Mouse (Mus musculus) limb, embryonic 14.5 days (tissue): Measurements from ENCODE around the gene Ptprn. TPM values are rescaled to one million over a fixed set of nuclear protein-coding genes. Genes with fewer than 3 reads are reported as not detected.

Experiments
- ATAC-seq: fragments of 200-750 bp; cut with Nextera tagmentation; 2 replicates; pipeline ENCODE4 v1.8.0; 2017; ENCODE audit warnings: low read depth, moderate number of reproducible peaks, moderate TSS enrichment; ENCODE audit not compliant: low FRiP score
- DNase-seq: peaks from one replicate; pipeline ENCODE4 v3.0.0-alpha.2; 2015; ENCODE audit warnings: low spot score
- H3K27ac ChIP-seq: fragments of 300-500 bp; sonication (generic); replicated peaks from 2 replicates; pipeline ENCODE4 v1.5.1; 2014; ENCODE audit warnings: low read depth, mild to moderate bottlenecking, low read length, moderate library complexity, mixed read lengths
- H3K27me3 ChIP-seq: fragments of 300-500 bp; sonication (generic); 2 replicates; pipeline ENCODE4 v1.6.1; 2014; ENCODE audit warnings: low read length, mixed read lengths; ENCODE audit not compliant: control insufficient read depth, insufficient read depth
- H3K36me3 ChIP-seq: fragments of 300-500 bp; sonication (generic); 2 replicates; pipeline ENCODE4 v1.6.1; 2014; ENCODE audit warnings: mild to moderate bottlenecking, low read length, moderate library complexity, mixed read lengths; ENCODE audit not compliant: control insufficient read depth, insufficient read depth
- H3K4me1 ChIP-seq: fragments of 300-500 bp; sonication (generic); 2 replicates; pipeline ENCODE4 v1.6.1; 2014; ENCODE audit warnings: antibody characterized with exemption, low read length, mixed read lengths; ENCODE audit not compliant: control insufficient read depth, insufficient read depth
- H3K4me2 ChIP-seq: fragments of 300-500 bp; sonication (generic); replicated peaks from 2 replicates; pipeline ENCODE4 v1.6.1; 2014; ENCODE audit warnings: low read depth, mild to moderate bottlenecking, low read length, moderate library complexity; ENCODE audit not compliant: severe bottlenecking
- H3K4me3 ChIP-seq: fragments of 300-500 bp; sonication (generic); replicated peaks from 2 replicates; pipeline ENCODE4 v1.5.1; 2014; ENCODE audit warnings: low read length
- H3K9ac ChIP-seq: fragments of 300-500 bp; sonication (generic); 2 replicates; pipeline ENCODE4 v1.6.1; 2014; ENCODE audit warnings: mild to moderate bottlenecking, low read depth, low read length, moderate library complexity; ENCODE audit not compliant: severe bottlenecking
- H3K9me3 ChIP-seq: fragments of 300-500 bp; sonication (generic); 2 replicates; pipeline ENCODE4 v1.6.1; 2016; ENCODE audit warnings: low read length; ENCODE audit not compliant: control insufficient read depth
- POLR2A ChIP-seq: fragments of 200-500 bp; IDR thresholded peaks from 2 replicates; pipeline ENCODE4 v1.8.0; 2012; ENCODE audit warnings: inconsistent platforms, mild to moderate bottlenecking, moderate library complexity, borderline replicate concordance; ENCODE audit not compliant: insufficient read depth, insufficient read length; ENCODE audit errors: extremely low read depth
- WGBS: fragments of 180-500 bp; shearing (Covaris S2); extraction: QIAGEN DNeasy Blood & Tissue Kit; methylation state at CpG from one replicate; pipeline ENCODE4 v1.1.7; 2014; 5-methylcytosine and 5-hydroxymethylcytosine counted together
- polyA plus RNA-seq, 2 experiments: library from polyadenylated mRNA; depleted of rRNA in 1 of 2; stranded (reverse) in 1 of 2; unstranded in 1 of 2; fragments of >200 nt; fragmentation: Nextera tagmentation in 1 of 2; extraction: Ambion mirVana in 1 of 2; gene quantifications; 2 replicates each; pipeline versions ENCODE4 v1.2.1 to v1.2.3; 2012 to 2014

Ptprn gene
- polyA plus RNA-seq, 2 experiments, result 0.44 to 0.54 TPM

DNA sequence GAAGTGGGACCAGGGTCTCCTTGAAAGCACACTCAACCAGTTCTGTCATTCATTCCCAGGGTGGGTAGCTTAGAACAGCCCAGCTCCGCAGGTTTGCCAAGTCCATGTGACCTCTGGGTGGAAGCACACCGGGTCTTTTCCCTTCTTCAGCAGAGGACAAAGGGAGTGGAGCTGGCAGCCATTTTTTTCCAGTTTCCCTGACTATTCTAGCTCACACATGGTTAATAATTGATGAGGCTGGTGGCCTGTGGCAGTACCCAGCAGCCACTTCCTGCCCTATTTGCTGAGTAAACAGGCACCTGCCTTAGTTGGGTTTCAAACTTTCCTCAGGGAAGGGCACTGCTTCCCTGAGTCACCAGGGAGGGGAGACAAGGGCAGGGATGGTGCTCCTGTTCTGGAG, 49.9 kb downstream of the Ptprn start:
- Histone ChIP-seq H3K27ac (no peak overlapping the region), H3K27me3 (peaks cover 18% of the 10 kb centered on the region; the same call in 1 of the 2 replicates), H3K36me3 (peaks cover 37% of the 10 kb centered on the region), H3K9ac (no peak overlapping the region), H3K4me3 (no peak overlapping the region), H3K9me3 (no peaks in the 10 kb centered on the region), H3K4me2 (no peak overlapping the region), H3K4me1 (peaks cover 29% of the 10 kb centered on the region)
- no peak for ATAC-seq
- TF ChIP-seq POLR2A, result no peak
- DNase-seq, result no peak
- WGBS, result 94% methylated on average over 2 of the region's 2 CpGs

DNA sequence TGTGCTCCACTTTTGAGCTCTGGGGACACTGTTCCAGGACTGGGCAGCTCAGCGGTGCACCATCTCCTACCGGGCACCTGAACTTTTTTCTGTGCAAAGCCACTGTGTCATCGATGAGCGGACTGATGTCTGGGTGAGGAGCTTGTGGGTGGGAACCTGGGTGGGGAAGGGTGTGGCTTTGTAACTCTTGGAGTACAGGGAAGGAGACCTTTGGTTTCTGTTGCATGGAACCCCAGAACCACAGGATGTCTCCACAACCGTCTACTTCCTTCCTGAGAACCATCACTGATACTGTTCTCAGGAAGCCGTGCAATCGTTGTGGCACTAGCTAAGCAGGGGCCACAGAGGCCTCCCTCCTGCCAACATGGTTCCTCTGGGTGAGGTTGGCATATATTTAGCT, 51.2 kb downstream of the Ptprn start:
- WGBS, result 90% methylated on average over 7 of the region's 7 CpGs
- Histone ChIP-seq H3K4me3 (no peak overlapping the region), H3K4me2 (no peak overlapping the region), H3K36me3 (peaks cover 37% of the 10 kb centered on the region), H3K9me3 (no peaks in the 10 kb centered on the region), H3K27ac (no peak overlapping the region), H3K9ac (no peak overlapping the region), H3K4me1 (peaks cover 26% of the 10 kb centered on the region), H3K27me3 (0 out of 2 replicates have a peak, but pooled peaks cover 6% of the 10 kb centered on the region)
- ATAC-seq, result no peak
- TF ChIP-seq POLR2A, result no peak
- DNase-seq, result no peak

DNA sequence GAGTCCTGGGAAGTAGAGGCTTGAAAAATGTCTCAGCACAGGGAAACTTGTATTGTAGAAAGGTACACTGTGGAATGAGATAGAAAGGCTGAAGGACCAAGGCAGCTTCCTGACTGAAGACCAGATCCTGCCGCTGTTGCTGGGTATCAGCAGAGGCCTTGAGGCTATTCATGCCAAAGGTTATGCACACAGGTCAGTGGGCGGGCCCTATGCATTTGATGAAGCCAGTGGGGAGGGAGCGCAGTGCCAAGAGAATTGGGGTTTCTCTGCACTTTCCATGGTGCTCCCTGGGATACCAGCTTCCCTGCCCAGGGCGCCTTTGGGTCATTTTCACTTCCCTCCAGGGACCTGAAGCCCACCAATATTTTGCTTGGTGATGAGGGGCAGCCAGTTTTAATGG, 51.8 kb downstream of the Ptprn start:
- ATAC-seq (no peak), DNase-seq (no peak)
- peaks cover 37% of the 10 kb centered on the region for H3K36me3 ChIP-seq
- no peak for TF ChIP-seq POLR2A
- H3K4me1 ChIP-seq, result peaks cover 25% of the 10 kb centered on the region
- 0 out of 2 replicates have a peak, but pooled peaks cover under 1% of the 10 kb centered on the region for H3K27me3 ChIP-seq
- no peak overlapping the region for H3K4me3 ChIP-seq
- no peak overlapping the region for H3K9ac ChIP-seq
- H3K27ac ChIP-seq, result no peak overlapping the region
- 89% methylated on average over 4 of the region's 4 CpGs for WGBS
- H3K4me2 ChIP-seq, result no peak overlapping the region
- H3K9me3 ChIP-seq, result no peaks in the 10 kb centered on the region

DNA sequence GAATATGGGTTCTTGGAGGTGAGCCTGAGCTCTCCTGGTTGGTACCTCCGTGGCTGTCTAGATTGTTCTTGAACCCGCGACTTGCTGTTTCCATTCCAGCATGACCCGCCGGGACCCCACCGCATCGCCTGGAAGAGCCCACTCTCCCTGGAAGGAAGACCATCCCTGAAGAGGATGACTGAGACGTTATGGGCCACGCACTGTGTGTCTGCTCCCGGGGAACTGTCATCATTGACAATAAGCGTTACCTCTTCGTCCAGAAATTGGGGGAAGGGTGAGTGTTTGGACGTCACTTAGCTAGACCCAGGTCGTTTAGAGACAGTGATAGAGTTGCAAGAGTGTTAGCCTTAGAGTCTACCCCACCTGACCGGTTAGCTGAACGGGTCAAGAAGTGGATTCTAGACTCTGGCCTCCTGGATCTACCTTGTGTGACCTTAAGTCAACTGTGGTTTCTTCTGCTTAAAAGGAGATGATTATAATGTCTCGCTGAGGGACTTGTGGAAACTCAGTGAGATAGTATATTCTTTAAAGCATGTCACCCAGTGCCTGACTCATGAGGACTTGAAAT, 53.1 kb downstream of the Ptprn start:
- Histone ChIP-seq H3K4me3 (peak overlapping the region; percentile 82), H3K27ac (0 out of 2 replicates have a peak overlapping the region, but pooled peaks have one; percentile 15), H3K27me3 (no peaks in the 10 kb centered on the region), H3K36me3 (peaks cover 37% of the 10 kb centered on the region), H3K4me1 (peaks cover 25% of the 10 kb centered on the region), H3K9ac (peak overlapping the region; percentile 82), H3K9me3 (no peaks in the 10 kb centered on the region), H3K4me2 (peak overlapping the region; percentile 91)
- no peak for TF ChIP-seq POLR2A
- WGBS, result 14% methylated on average over 17 of the region's 17 CpGs
- ATAC-seq (no peak), DNase-seq (no peak)

DNA sequence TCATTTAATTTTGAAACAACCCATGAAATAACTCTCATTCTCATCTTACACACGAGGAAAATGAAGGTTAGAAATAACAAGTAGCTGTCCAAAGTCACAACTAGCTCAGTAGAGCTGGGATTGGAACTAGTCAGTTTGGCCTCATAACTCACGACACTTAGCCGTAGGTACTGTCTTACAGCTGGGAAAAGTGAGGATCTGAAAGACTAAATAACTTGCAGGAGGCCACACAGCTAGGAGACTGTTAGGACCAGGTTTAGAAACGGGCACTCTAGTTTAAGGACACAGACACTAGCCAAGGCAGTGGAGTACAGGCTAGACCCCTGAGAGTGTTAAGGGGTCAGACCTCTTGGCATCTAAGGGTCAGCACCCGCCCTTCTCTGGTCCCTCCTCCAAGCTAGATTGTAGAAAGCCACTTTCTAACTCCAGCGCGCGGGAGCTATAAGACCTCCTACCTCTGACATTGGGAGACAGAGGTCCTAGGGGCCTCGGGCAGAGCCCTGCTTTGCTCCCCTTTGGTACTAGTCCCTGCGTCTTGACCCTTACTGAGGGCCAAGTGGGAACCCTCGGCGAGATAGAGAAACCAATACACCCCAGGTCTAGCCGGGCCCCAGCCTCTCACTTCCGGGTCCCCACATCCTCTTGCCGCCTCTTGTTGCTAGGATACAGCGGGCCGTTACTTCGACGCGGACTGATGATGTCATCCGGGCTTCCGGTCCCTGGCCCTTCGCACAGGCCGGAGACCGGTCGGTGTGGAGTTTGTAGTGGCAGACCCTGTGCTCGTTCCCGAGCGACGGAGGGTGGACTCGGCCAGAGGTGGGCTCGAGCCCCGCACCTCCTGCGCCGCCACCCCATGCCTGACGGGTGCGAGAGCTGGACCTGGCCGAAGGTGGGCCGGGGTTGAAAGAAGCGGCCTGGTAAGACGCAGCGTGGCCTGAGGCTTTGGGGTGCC, 53.9 kb downstream of the Ptprn start, which contains the start of the genes Glb1l and Stk16:
Gene Glb1l, minus strand, starts transcription at position 678 of the 952 bp plus-strand sequence.
Gene Stk16, plus strand, starts transcription at position 703 of the 952 bp plus-strand sequence.
- TF ChIP-seq POLR2A, result peak; percentile 86; the same call in 1 of the 2 replicates
- H3K27ac ChIP-seq, result peak within 1 kb of the TSS; percentile 15; the same call in 1 of the 2 replicates

More for the DNA sequence above, 53.9 kb downstream of the Ptprn start, which contains the start of the genes Glb1l and Stk16:
- ATAC-seq, result peak; percentile 94
- peak within 1 kb of the TSS; percentile 91 for H3K4me2 ChIP-seq
- DNase-seq, result peak; percentile 95
- H3K27me3 ChIP-seq, result no peaks in the 10 kb centered on the region
- no peaks in the 10 kb centered on the region for H3K9me3 ChIP-seq
- peaks cover 25% of the 10 kb centered on the region for H3K4me1 ChIP-seq
- WGBS, result 5% methylated on average over 42 of the region's 42 CpGs
- peak within 1 kb of the TSS; percentile 82 for H3K9ac ChIP-seq
- peak within 1 kb of the TSS; percentile 82 for H3K4me3 ChIP-seq
- peaks cover 31% of the 10 kb centered on the region for H3K36me3 ChIP-seq
